15 mouse cellular contexts compared by ENCODE assay signal in the genomic region with DNA sequence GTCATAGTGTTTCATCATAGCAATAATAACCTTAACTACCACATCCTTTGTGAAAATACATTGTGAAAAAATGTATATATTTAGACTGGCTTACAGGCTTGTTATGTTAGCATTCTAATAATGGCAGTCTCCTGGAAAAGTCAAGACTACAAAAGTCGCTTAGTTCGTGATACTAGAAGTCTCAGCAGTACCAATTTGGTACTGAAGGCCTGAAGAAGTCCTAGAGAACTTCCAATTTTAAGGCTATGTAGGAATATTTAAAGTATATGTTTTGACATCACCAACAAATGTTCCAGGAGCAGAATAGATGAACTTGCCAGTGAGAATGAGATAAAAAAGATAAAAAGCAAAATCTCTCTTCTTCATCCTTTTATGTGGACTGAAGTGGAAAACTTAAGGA.
"Had no signal": no experiment of that assay in that cellular context is flagged by ENCODE, and none has a peak within 500 bp of the region (broad histone marks: within the 10 kb centered on the region; RNA-seq: fewer than 3 reads in every experiment).

No protein-coding gene starts in this region.

- DNase-seq: retina, postnatal 1 day; right cerebral cortex, adult 18-20 months; right cerebral cortex, postnatal 14 days; right cerebral cortex, postnatal 25 days; right cerebral cortex, postnatal 4 days; spleen, adult 18-20 months; thymus, adult 18-20 months; thymus, adult 2 months; thymus, postnatal 14 days; thymus, postnatal 25 days; thymus, postnatal 36 days; thymus, postnatal 4 days had no signal

- H3K4me1 ChIP-seq: neural tube, embryonic 15.5 days; stomach, embryonic 15.5 days had no signal

- H3K27ac ChIP-seq: neural tube, embryonic 15.5 days; stomach, embryonic 15.5 days; stomach, postnatal 0 days had no signal

- H3K4me3 ChIP-seq: neural tube, embryonic 15.5 days; stomach, embryonic 15.5 days had no signal
